Mouse (Mus musculus): ENCODE data around the gene Ky.

- no peak for TF ChIP-seq MAFK (IDR thresholded peaks at IDR 0.05; ENCODE audit: borderline replicate concordance, low read depth, low read length)
- no peak for TF ChIP-seq CTCF (IDR thresholded peaks at IDR 0.05 in 2 of 3, conservative IDR thresholded peaks at IDR 0.05 in 1 of 3; ENCODE audit: control insufficient read depth in 1 of 3, insufficient read depth in 1 of 3, low read depth in 2 of 3, low read length in 3 of 3, poor library complexity in 1 of 3, severe bottlenecking in 1 of 3)
- no peak for TF ChIP-seq POLR2A (IDR thresholded peaks at IDR 0.05; ENCODE audit: control insufficient read depth in 1 of 2, insufficient read depth in 1 of 2, low read depth in 1 of 2, low read length in 2 of 2, poor library complexity in 1 of 2)
These were observed 9.0 kb upstream of the Ky start for GRCm38 (mm10) chr9:102496481-102497041.
